Mouse (Mus musculus): ENCODE measurements at regions not wholly inside any gene's neighbourhood (a gene's known extent, or its start where the extent isn't known, plus 50 kb on each side); places are given as distances from the start of the nearest gene placed in this dataset.

DNA sequence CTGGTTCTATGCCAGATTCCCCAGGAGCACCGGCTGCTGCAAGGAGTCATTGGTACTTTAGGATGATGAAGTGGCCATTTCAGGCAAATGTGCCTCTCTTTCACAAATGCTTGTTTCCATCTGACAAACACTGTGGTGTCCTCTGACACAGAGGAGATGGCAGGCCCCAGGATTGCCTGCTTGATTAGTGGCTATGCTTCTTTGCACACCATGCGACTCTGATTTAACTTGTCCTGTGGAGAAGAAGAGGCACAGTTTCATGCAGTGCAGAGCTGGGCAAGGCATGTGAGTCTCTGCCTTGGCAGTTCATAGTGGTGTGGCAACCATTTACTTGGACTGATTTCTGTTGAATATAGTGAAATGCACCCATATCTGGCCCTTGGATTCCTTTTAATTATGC, 308.4 kb downstream of the Lmo7 start:
- TF ChIP-seq USF1 (IDR thresholded peaks at IDR 0.05; ENCODE audit: low read depth) = no peak
- TF ChIP-seq POLR2AphosphoS2 (IDR thresholded peaks at IDR 0.05; ENCODE audit: insufficient read length, low read depth) = no peak
- TF ChIP-seq E2F4 (IDR thresholded peaks at IDR 0.05; ENCODE audit: insufficient read depth) = no peak
- TF ChIP-seq POLR2A (IDR thresholded peaks at IDR 0.05; ENCODE audit: insufficient read length, low read depth) = no peak
- no peak for TF ChIP-seq MYOG (IDR thresholded peaks at IDR 0.05; ENCODE audit: control insufficient read depth in 1 of 3, insufficient read depth in 1 of 3, insufficient read length in 2 of 3, low read depth in 2 of 3)
- TF ChIP-seq MYOD1 (IDR thresholded peaks at IDR 0.05; ENCODE audit: control insufficient read depth in 1 of 3, insufficient read length in 2 of 3, low read depth in 2 of 3) = no peak
- no peak for TF ChIP-seq TCF3 (IDR thresholded peaks at IDR 0.05; ENCODE audit: insufficient read length, low read depth)
- TF ChIP-seq REST (IDR thresholded peaks at IDR 0.05; ENCODE audit: insufficient read depth, insufficient read length) = no peak
- TF ChIP-seq SRF (IDR thresholded peaks at IDR 0.05; ENCODE audit: control insufficient read depth, insufficient read length, low read depth) = no peak
- TF ChIP-seq TCF12 (IDR thresholded peaks at IDR 0.05; ENCODE audit: insufficient read depth, poor library complexity, severe bottlenecking) = no peak
- no peak for TF ChIP-seq MAX (IDR thresholded peaks at IDR 0.05; ENCODE audit: low read depth)
- TF ChIP-seq CEBPB (IDR thresholded peaks at IDR 0.05; ENCODE audit: insufficient read depth, poor library complexity, severe bottlenecking) = no peak

All from myocyte (in vitro differentiated cells).